Mouse (Mus musculus) C2C12 (cell line): Measurements from ENCODE around the gene Fyn. TPM values are rescaled to one million over a fixed set of nuclear protein-coding genes. Genes with fewer than 3 reads are reported as not detected.

ENCODE experiments used
- H3K27me3 ChIP-seq: one replicate; pipeline ENCODE4 v1.6.1; 2011; ENCODE audit not compliant: control insufficient read depth, insufficient read depth, insufficient read length
- H3K36me3 ChIP-seq: one replicate; pipeline ENCODE4 v1.6.1; 2011; ENCODE audit not compliant: control insufficient read depth, insufficient read depth
- H3K4me3 ChIP-seq: one replicate; pipeline ENCODE4 v1.5.1; 2011; ENCODE audit warnings: mild to moderate bottlenecking, control low read depth; ENCODE audit not compliant: poor library complexity, insufficient read depth, severe bottlenecking
- H3K79me2 ChIP-seq: one replicate; pipeline ENCODE4 v1.6.1; 2011; ENCODE audit not compliant: control insufficient read depth, insufficient read depth
- H3K79me3 ChIP-seq: one replicate; pipeline ENCODE4 v1.6.1; 2011; ENCODE audit warnings: low read depth, control low read depth
- H3ac ChIP-seq: one replicate; pipeline ENCODE3; 2011; ENCODE audit warnings: low read depth; ENCODE audit not compliant: control insufficient read depth, insufficient read length
- CEBPB ChIP-seq: IDR thresholded peaks from one replicate; pipeline ENCODE4 v1.6.1; 2011; ENCODE audit warnings: low read depth, mild to moderate bottlenecking, control low read depth, moderate library complexity
- CTCF ChIP-seq: IDR thresholded peaks from one replicate; pipeline ENCODE4 v1.5.1; 2011; ENCODE audit not compliant: control insufficient read depth, insufficient read depth, insufficient read length
- FOSL1 ChIP-seq: IDR thresholded peaks from one replicate; pipeline ENCODE4 v1.8.0; 2011; ENCODE audit warnings: mild to moderate bottlenecking, low read length; ENCODE audit not compliant: poor library complexity, insufficient read depth, severe bottlenecking
- MAX ChIP-seq: IDR thresholded peaks from one replicate; pipeline ENCODE4 v1.6.1; 2011; ENCODE audit warnings: mild to moderate bottlenecking, control low read depth
- MYOD1 ChIP-seq: IDR thresholded peaks from one replicate; pipeline ENCODE4 v1.6.1; 2011; ENCODE audit warnings: low read depth; ENCODE audit not compliant: control insufficient read depth, insufficient read length
- MYOG ChIP-seq: IDR thresholded peaks from one replicate; pipeline ENCODE4 v1.6.1; 2011; ENCODE audit not compliant: control insufficient read depth, insufficient read length; ENCODE audit errors: extremely low read depth
- USF1 ChIP-seq: IDR thresholded peaks from one replicate; pipeline ENCODE4 v1.6.1; 2011; ENCODE audit warnings: low read depth, mild to moderate bottlenecking, control low read depth, moderate library complexity
- polyA plus RNA-seq: library from polyadenylated mRNA; unstranded; fragments of >200 nt; fragmentation: generic; extraction: Trizol; gene quantifications from one replicate; pipeline ENCODE4 v1.2.1, GENCODE M21; 2012; ENCODE audit warnings: missing spikeins

Gene Fyn
- polyA plus RNA-seq, 1 experiment, result 16.1 TPM

DNA sequence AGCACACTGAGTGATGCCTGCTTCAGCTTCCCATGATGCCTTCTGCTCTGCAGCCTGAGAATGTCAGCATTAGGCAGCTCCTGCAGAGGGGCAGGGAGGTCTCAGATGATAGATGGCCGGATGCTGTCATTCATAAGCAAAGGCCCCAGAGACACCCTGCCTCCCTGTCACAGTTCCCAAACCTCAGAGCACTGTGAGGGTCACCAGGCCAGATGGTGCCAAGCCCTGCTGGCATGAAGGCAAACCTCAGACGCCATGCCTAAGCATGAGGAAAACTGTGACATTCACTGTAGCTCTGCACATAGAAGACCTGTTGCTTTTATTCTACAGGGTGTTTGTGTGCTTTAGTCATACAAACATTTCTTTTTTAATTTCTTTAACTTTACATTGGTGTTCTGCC is 193.7 kb downstream of the Fyn start:
- Histone ChIP-seq H3K36me3 (no peaks in the 10 kb centered on the region), H3K79me3 (no peaks in the 10 kb centered on the region), H3K4me3 (no peak overlapping the region), H3K27me3 (no peaks in the 10 kb centered on the region), H3ac (no peak overlapping the region), H3K79me2 (no peaks in the 10 kb centered on the region)
- TF ChIP-seq CTCF, result no peak
- TF ChIP-seq MAX, result no peak
- TF ChIP-seq MYOG, result no peak
- no peak for TF ChIP-seq MYOD1
- TF ChIP-seq CEBPB, result no peak
- TF ChIP-seq USF1, result no peak
- TF ChIP-seq FOSL1, result no peak

DNA sequence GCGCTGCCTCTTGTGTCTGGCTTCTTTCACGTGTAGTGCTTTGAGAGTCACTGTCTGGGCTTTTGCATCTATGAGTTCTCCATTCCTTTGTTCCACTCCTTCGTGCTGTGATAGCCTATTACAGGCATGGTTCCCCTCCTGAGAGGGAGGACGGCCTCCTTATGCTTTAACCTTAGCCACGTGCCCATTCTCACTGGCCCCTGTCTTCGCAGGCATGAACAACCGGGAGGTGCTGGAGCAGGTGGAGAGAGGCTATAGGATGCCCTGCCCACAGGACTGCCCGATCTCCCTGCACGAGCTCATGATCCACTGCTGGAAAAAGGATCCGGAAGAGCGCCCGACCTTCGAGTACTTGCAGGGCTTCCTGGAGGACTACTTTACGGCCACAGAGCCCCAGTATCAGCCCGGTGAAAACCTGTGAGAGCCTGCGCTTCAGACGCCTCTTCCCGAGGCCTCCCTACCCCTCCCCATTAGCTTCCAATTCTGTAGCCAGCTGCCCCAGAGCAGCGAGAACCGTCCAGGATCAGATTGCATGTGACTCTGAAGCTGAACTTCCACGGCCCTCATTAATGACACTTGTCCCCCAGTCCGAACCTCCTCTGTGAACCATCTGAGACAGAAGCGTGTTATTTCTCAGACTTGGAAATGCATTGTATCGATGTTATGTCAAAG is 195.0 kb downstream of the Fyn start:
- no peaks in the 10 kb centered on the region for H3K27me3 ChIP-seq
- H3K4me3 ChIP-seq, result no peak overlapping the region
- no peak overlapping the region for H3ac ChIP-seq
- no peak for TF ChIP-seq MYOG
- no peak for TF ChIP-seq FOSL1
- no peak for TF ChIP-seq MAX
- TF ChIP-seq CEBPB, result no peak
- no peak for TF ChIP-seq MYOD1
- H3K36me3 ChIP-seq, result no peaks in the 10 kb centered on the region
- H3K79me2 ChIP-seq, result no peaks in the 10 kb centered on the region
- H3K79me3 ChIP-seq, result no peaks in the 10 kb centered on the region

DNA sequence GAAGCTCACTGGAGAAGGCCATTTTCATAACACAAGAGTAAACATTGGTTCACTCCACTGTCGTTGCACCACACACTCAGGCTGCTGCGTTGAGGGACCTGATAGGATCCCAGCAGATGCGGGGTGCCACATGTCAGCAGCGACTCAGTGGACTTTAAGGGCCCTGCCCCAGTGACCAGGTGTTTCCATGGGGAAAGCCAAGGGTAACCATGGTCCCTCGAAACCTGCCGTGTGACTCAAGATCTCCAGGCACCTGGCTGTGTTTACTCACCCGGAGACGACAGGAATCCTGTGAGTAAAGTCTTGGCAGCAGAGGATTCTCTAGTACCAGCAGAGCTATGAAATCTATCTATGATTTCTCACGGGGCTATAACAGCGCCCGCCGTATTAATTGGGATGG is 198.2 kb downstream of the Fyn start:
- no peak for TF ChIP-seq FOSL1
- Histone ChIP-seq H3K4me3 (no peak overlapping the region), H3K27me3 (no peaks in the 10 kb centered on the region), H3K79me2 (no peaks in the 10 kb centered on the region), H3ac (no peak overlapping the region), H3K79me3 (no peaks in the 10 kb centered on the region), H3K36me3 (no peaks in the 10 kb centered on the region)

- H3K79me3 ChIP-seq, result no peaks in the 10 kb centered on the region
Observed at GRCm38 (mm10) chr10:39568991-39569390, 200.3 kb downstream of the Fyn start.

GRCm38 (mm10) chr10:39571011-39571410 is 202.4 kb downstream of the Fyn start:
- TF ChIP-seq MAX, result no peak
- TF ChIP-seq CTCF, result no peak
- no peak for TF ChIP-seq CEBPB
- no peak for TF ChIP-seq MYOG
- no peak for TF ChIP-seq USF1
- no peak for TF ChIP-seq MYOD1
- no peak overlapping the region for H3ac ChIP-seq
- H3K27me3 ChIP-seq, result no peaks in the 10 kb centered on the region
- no peaks in the 10 kb centered on the region for H3K79me3 ChIP-seq
- H3K79me2 ChIP-seq, result no peaks in the 10 kb centered on the region
- H3K36me3 ChIP-seq, result no peaks in the 10 kb centered on the region
- H3K4me3 ChIP-seq, result no peak overlapping the region

More at GRCm38 (mm10) chr10:39568991-39569390, 200.3 kb downstream of the Fyn start:
- H3ac ChIP-seq, result no peak overlapping the region
- H3K79me2 ChIP-seq, result no peaks in the 10 kb centered on the region
- no peaks in the 10 kb centered on the region for H3K27me3 ChIP-seq
- H3K36me3 ChIP-seq, result no peaks in the 10 kb centered on the region
- TF ChIP-seq CTCF (no peak), CEBPB (no peak), MAX (no peak), USF1 (no peak), FOSL1 (no peak), MYOD1 (no peak), MYOG (no peak)
- H3K4me3 ChIP-seq, result no peak overlapping the region

- H3K36me3 ChIP-seq, result no peaks in the 10 kb centered on the region
- TF ChIP-seq MYOD1, result no peak
- H3ac ChIP-seq, result no peak overlapping the region
- H3K27me3 ChIP-seq, result no peaks in the 10 kb centered on the region
- no peaks in the 10 kb centered on the region for H3K79me3 ChIP-seq
- H3K79me2 ChIP-seq, result no peaks in the 10 kb centered on the region
- no peak overlapping the region for H3K4me3 ChIP-seq
Observed at GRCm38 (mm10) chr10:39572050-39572671, 203.5 kb downstream of the Fyn start.
